Mouse (Mus musculus) heart, adult 2 months (tissue): Measurements from ENCODE around the gene Itga2b.

Experiments
- CTCF ChIP-seq: fragments of 200-600 bp; IDR thresholded peaks from 2 replicates; pipeline ENCODE4 v1.8.1; 2022; ENCODE audit warnings: antibody characterized with exemption, mild to moderate bottlenecking, moderate library complexity
- EP300 ChIP-seq: fragments of 200-500 bp; IDR thresholded peaks from 2 replicates; pipeline ENCODE4 v1.6.1; 2011; ENCODE audit warnings: low read depth, low read length, control low read depth; ENCODE audit not compliant: insufficient read depth
- POLR2A ChIP-seq: fragments of 200-500 bp; IDR thresholded peaks from 2 replicates; pipeline ENCODE4 v1.6.1; 2011; ENCODE audit warnings: mild to moderate bottlenecking, low read depth, low read length, control low read depth; ENCODE audit not compliant: insufficient read depth

DNA sequence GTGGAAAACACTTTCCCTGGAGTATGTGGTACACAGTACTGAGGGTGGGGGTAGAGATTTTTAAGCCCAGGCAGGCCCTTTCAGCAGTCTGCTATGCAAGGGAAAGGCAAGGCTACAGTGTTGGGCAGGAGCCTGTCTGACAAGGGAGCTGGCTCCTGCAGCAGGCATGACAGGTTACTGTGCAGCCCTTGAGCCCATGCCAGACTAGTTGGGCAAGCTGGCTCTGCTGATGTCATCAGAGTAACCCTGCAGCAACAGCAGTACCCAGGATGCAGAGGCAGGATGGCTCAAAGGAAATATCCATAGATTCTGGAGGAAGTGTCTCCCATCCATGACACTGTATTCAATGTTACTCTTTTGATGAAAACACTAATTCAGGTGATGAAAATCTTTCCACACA, 51.0 kb downstream of the Itga2b start:
- TF ChIP-seq POLR2A (no peak), CTCF (no peak), EP300 (no peak)
